Mouse (Mus musculus) cerebellum, postnatal 36 days (tissue): ENCODE measurements around the gene Lbh.

Source experiments
- DNase-seq, 2 experiments: peaks; one replicate each; pipeline ENCODE4 v3.0.0; 2021 to 2022; ENCODE audit warnings: mixed read lengths in 2 of 2

Gene Lbh

DNA sequence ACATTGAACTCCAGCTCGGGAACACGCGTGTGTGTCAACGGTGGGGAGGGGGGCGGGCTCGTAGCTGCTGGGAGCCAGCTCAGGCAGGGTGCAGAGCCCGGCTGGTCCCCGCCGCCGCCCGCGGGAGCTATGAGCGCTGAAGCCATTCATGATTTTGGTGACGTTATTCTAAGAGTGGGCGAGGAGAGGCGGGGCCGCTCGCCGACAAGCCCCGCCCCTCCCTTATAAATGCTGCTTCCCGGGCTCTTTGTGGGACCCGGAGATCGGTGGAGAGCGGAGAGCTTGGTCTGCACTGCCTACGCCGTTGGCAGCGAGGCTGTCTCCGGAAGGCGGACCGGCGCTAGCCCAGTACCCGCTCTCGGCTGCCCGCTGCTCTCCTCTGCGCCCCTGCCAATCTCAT lies at the start of gene Lbh:
Gene Lbh, plus strand, starts transcription at position 253 of the 400 bp plus-strand sequence.
- peak; percentile 87 to 92 for DNase-seq

DNA sequence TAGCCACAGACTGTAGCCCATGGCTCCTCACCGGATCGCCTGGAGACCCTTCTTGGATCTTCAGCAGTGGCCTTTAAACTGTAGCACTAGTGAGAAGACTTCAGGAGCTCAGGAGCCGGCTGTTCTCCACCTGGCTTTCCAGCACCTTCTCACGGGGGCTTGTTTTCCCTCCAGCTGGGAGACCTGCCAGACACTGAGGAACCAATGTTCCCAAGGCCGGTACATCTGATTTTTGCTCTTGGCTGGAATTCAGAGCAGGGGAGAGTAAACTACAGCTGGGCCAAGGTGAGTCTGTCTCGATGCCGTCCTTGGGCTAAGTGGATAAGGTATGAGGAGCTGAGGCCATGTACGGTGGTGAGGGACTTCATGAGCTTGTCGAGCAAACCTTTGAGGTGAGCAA lies 39.1 kb upstream of the Lbh start:
- DNase-seq: no peak

DNA sequence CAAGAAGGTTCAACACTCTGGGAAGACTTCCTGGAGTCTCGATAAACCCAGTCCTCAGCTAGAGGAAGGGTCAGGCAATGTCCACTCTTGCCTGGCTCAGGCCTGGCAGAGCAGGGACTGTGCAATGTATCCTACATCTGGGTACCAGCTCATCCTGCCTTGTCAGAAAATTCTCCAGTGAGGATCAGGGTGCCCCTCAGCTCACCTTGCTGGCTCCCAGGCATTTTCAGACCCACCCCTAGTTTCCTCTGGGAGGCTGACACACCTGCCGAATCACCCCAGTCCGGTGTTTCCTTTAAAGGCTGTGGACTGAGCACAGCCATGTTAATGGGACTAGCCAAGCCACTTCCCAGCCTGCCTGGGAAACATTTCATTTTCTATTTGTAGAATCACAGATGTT lies 37.9 kb upstream of the Lbh start:
- no peak for DNase-seq

DNA sequence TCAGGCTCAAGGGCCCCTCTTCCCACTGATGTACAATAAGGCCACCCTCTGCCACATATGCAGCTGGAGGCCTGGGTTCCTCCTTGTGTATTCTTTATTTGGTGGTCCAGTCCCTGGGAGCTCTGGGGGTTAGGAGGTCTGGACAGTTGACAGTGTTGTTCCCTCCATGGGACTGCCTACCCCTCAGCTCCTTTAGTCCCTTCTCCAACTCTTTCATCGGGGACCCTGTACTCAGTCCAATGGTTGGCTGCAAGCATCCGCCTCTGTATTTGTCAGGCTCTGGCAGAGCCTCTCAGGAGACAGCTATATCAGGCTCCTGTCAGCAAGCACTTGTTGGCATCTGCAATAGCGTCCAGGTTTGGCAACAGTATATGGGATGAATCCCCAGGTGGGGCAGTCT lies 37.1 kb upstream of the Lbh start:
- DNase-seq: no peak

DNA sequence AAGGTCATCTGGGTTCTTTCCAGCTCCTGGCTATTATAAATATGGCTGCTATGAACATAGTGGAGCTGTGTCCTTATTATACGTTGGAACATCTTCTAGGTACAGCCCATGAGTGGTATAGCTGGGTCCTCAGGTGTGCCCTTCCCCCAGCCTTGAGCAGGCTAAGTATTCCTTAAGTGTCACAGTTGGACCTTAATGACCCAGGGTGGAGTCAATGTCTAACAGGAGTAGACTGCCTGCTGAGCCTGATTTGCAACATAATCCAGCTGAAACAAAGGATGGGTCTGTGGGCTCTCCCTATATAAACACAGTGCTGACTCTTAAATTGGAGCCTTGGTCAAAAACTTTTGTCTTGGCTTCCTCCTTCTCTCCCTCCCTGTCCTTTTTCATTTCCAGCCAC lies 36.3 kb upstream of the Lbh start:
- DNase-seq: no peak

DNA sequence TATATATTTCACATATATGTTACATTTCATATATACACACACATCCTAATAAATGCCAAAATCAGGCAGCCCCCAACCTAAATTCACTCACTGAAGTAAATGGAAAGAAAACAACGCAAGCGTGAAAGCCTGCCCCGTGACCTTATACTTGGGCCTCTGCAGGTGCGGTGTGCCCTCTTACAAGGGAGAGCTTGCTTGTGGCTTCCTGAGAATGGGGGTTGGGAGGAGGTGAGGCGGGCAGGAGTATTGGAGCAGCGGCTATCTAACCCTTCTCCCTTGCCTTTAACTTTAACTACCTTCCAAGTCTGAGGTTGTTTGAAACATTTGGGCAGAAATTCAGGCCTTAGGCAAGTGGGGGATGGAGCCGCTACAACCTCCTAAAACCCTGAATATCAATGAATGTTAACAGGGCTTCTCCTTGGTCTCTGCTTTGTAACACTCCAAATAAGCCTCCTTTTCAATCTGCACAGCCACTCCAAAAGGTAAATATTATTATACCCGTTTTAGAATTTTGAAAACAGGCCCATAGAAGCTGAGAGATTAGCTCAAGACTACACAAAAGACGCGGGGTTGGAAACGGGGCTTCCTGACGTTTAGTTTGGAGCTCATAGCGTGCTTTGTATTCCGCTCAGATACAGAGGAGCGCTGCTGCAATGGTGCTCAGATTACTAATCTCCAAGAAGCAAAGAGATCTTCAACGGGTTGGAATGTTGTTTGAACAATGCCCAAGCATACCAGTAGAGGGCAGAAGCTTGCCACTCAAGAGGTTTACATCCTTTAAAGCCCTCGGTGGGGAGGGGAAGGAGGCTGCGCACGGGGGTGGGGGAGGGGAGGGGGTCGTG lies 28.3 kb upstream of the Lbh start:
- DNase-seq: peak; percentile 41 to 66

DNA sequence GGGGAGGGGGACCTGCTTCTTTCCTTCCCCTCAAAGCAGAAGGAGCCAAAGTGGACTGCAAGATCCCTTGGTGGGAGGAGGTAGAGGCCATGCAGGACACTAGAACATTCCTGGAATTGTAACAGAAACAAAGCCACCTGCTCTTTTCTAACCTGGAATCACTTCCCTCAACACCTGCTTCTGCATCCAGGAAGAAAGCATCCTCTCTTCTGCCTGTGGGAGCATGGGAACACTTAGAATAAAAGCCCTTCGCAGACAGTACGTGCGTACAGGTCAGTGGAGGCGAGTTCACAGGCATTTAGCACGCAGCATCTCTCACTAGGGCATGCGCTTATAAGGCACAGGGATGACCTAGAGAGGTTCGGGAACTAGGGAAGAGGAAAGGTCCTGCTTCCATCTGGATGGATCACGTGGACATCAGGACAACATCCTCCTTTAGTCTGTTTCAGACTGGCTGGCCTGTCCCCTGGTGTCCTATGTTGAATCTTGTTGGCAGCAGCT lies 27.7 kb upstream of the Lbh start:
- DNase-seq: no peak

DNA sequence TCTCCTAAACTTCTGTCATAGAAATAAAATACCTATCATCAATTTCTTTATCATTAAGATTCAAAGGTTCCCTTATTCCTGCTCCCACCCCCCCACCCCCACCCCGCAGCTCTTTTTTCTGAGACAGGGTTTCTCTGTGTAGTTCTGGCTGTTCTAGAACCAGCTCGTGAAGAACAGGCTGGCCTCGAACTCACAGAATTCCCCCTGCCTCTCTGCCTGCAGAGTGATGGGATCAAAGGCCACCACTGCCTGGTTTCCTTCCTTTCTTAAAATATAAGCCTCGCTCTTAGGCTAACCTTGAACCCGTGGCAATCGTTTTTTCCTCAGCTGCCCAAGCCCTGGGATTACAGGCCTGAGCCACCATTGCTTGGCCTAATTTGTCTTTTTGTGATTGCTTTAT lies 26.5 kb upstream of the Lbh start:
- DNase-seq: no peak

DNA sequence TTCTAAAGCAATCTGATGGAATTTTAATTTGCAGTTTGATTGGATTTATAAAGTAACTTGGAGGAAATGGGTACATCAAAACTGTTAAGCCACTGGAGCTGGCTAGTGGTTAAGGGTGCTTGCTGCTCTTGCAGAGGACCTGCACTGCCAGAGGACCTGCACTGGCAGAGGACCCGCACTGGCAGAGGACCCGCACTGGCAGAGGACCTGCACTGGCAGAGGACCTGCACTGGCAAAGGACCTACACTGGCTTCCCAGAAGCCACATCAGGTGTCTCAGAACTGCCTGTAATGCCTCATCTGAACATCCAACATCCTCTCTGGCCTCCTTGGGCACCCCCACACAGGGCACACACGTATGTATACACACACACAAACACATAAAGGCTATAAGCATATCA lies 22.6 kb upstream of the Lbh start:
- no peak for DNase-seq

DNA sequence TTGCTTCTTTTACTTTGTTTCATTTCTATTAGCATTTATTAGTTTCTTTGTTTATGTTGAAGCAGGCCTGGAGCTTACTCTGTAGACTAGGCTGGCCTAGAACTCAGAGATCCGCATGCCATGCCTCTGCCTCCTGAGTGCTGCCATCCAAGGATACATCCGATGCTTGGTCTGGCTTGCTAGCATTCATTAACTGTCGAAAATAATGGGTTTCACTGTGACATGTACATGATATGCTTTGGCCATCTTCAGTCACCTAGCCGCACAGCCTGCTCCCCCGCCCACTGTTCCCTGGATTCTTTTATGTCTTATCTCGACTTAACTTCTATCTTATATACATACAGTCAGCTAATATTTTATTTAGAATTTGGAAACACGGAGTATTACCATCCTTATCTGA lies 21.0 kb upstream of the Lbh start:
- DNase-seq: no peak

DNA sequence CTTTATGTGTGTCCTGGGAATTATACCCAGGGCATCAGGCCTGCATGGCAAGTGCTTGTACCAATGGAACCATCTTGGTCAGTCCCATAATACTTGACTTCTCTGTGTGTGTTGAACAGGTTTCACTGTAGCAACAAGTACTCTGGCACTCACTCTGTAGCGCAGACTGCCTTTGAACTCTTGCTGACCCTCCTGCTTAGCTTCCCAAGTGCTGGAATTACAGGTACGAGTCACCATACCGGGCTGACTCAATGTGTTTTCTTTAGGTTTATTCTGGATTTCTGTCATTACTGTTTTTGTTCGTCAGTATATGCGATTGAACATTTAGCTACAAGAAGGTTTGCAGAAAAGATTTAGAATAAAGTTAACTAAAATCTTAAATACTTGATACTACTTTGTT lies 20.1 kb upstream of the Lbh start:
- DNase-seq: no peak

DNA sequence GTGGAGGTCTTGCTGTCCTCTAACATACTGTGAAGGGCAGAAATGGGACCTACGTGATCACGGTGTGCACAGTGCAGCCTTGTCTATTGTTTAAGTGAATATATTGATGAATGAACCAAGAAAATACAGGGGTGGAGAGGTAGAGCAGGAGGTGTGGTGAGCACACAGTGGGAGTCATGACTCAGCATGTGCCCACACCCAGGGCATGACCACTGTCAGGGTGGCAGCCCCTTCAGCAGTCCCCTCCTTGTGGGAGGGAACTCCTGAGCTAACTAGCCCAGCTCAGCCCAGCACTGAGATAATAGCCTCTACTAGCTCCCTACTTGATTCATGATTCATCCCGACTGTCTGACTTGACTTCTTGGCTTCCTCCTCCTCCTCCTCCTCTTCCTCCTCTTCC lies 19.3 kb upstream of the Lbh start:
- DNase-seq: no peak

DNA sequence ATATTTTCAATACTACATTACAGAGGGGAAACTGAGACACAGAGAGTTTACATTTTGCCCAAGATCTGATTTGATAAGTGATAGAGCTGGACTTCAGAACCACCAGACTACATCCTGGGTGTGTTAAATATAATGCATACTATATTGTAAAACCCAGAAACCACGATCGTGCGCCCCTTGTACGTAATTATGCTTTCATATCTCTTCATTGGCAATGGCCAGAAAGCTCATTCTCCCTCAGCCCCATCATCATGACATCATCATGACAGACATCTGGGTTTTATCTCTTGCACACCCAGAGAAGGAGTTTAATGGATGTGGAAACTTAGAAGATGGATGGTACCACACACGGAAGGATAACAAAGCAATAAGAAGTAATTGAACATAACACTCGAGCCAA lies 17.1 kb upstream of the Lbh start:
- no peak for DNase-seq

DNA sequence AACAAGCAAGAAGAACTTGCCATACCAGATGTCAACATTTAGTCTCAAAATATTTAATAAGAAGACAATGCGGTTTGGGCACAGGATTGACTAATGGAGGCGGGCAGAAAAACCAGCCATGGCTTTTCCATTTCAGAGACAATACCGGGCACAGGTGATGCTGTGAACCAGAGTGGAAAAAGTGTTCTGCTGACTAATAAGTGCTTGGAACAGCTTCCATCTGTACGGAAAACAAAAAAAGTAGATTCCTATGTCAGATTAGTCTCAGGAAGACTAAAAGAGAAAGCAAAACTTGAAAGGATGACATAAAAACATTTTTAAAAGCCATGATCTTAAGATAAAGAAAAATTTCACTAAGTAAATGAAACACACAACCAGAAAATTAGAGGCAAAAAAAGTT lies 16.4 kb upstream of the Lbh start:
- no peak for DNase-seq

DNA sequence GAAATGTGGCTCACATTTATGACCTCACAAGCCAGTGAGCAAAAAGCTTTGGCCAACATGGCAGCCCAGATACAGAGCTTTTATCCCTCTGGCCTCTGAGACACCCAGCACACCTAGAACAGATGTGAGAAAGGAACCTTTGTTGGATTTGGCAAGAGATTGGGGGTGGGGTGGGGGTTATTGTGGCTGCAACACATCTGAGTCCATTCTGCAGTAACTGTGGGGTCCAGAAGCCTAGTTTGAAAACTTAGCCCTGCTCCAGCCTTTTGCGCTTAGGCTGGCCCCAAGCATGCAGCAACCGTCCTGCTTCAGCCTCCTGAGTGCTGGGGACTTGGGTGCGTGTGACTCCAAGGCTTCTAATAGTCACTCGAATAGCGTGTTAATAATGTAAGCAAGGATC lies 14.8 kb upstream of the Lbh start:
- no peak for DNase-seq

DNA sequence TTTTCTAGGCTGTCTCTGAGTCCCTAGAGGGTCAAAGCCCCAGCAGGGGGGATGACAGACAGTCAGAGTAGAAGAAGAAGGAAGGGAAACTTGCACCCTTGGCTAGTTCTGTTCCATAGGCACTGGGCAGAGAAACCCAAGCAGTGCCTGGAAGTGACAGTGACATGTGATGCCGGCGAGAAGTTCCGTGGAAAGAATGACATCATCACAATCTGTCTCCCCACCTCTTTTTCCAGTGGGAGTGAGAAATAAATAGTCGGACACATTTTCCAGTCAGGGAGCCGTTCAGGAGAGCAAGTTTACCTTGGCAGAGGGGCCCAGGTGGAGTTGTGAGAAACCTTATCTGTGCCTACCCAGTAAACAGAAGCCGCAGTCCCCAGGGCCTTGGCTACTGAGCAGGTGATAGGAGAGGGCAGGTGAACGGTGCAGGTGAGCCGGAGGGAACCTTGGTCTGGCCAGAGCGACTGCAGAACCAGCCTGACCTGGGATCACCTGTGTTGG lies 14.1 kb upstream of the Lbh start:
- no peak for DNase-seq

DNA sequence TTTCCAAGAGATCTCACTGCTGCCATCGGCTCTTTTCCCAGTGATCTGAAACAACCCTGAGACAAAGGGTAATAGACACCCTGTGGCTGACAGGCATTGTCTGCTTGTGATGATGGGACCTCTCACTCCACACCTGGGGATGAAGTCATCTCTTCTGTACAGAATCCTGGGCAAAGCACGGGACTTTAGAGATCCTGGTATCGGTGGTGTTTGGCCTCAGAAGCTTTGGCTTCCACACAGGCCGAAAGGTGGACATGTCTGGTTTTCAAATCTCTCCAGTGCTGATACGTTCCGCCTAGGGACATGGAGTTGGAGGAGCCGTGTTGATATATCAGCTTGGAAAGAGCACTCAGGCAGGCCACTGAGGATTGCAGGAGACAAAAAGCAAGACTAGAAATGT lies 13.2 kb upstream of the Lbh start:
- no peak for DNase-seq

DNA sequence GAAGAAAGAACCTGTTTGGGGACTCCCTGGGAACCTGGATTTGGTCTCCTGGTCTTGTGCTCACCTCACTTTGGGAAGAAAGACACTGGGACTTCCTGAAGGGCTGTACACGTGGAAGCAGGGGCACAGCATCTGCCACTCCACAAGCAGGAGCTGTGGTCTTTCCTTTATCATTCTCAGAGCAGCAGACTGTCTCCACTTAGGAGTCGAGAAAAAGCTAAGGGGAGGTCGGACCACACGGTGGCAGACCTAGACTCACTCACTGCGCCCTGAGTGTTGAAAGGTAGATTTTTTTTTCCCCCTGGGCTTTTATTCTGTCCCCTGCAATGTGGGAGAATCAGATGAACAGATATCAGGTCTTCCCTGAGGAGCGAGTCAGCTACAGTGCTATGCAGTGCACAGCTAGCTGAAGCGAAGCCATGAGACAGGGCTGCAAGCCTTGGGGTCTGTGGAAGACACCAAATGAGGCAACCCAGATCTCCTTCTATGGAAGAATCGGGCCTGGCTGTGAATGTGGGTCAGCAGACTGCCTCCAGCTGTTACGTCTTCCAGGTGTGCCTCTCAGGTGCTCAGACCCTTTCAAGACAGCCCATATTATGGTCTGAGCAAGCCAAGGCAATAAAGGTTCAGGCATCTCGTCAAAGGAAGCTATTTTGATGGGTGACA lies 11.7 kb upstream of the Lbh start:
- DNase-seq: no peak

DNA sequence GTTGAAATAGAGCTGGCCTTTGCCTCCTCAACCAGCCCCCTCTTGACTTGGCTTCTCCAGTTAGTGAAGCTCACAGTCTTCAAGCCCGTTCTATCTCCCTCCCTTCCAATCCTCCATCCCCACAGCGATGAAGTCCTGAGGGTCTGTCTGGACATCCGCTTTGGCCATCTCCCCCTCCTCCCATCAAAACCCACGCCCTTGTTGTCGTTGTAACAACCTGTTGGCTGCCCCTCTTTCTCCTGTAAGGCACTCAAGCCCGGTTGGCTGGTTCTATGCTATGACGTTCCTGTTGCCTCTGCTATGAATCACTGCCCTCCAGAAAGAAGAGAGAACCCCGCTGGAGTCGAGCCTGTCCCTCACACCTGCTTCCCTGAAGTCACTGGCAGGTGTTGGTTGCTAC lies 10.9 kb upstream of the Lbh start:
- DNase-seq: peak in 1 of 2 experiments; percentile 0

DNA sequence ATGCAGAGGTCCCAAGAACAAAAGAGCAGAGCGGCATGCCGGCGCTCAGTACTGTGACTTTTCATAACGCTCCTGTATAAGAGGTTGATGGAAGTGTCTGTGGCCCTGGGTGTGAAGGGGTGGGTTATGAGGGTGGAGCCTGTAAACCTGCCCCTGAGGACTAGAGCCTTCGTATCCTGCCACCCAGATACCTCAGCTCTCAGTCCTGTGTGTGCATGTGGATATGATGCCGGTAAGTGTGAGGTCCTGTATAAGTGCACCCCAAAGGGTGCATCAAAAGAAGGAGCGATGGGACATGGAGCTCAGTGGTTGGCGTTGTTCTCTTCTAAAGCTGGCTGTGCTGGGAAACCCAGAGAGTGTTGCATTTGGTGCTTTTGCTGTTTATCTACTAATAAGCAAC lies 10.3 kb upstream of the Lbh start:
- peak in 1 of 2 experiments; percentile 0 for DNase-seq

DNA sequence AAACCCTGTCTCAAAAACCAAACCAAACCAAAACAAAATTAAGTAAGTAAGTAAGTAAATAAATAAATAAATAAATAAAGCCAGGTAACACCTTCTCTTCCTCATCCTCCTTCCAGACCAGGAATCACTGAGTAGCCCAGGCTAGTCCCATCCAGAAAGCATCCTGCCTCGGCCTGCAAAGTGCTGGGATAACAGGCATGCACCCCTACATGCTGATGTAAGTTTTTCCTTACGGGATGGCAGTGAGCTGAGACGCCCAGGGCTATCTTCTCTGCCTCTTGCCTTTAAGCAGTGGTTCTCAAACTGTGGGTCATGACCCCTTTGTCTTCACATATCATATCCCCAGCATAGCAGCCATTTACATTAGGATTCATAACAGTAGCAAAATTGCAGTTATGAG lies 9.5 kb upstream of the Lbh start:
- no peak for DNase-seq

DNA sequence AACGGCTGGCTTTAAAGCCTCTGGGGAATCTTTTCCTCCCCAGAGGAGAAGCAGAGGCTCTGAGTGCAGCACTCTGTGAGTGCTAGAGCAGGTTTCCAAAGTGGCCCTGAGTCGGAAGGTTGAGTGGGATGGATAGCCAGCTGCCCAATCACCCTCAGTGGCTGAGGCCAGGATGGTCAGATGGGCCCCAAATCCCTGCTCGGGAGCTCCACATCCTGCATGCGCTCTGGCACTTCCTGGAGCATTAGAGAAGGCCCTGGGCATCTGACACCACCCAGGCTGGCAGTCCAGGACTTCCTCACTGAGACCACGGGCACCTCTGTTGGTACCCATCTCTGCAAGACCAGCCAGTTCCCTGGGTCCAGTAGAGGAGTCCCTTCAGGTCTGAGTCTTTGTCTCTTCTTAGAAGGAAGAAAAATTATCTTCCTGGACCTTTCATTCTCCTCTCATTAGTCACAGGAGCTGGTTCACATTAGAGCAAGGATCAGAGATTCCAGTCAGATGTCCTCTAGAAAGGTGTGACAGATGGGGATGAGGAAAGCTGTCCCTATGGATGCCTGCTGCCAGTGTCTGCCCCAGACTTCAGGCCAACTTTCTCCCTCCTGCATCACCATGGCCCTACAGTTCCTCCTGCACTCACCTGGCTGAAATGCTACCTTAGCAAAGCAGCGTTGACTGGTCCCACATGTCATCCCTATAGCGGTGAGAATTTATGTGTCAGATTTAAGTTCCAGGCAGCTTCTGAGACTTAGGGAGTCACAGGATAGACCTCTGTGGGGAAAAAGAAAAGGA lies 8.8 kb upstream of the Lbh start:
- DNase-seq: no peak

DNA sequence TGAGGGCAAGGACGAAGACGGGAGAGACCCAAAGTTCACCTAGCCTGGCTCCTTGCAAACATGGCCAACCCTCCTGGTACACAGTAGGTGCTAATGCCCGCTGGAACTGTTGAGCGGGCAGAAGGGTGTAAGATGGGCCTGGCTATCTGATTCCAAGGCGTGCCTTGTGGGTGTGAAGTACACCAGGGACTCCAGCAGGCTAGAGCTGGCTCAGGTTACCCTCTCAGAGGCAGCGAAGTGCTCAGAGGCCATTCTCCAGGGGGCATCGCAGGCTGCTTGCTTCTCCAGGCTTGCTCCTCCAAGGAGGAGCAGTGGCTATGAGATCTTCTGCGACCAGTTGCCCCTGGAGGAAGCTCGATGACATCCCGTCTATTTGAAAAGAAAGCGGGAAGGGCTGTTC lies 6.8 kb upstream of the Lbh start:
- no peak for DNase-seq
